Mouse (Mus musculus): ENCODE measurements around the gene Lypla2.
A peak's percentile ranks its signal among the peaks of the same experiment; 100 is the strongest.

Lypla2 gene

GRCm38 (mm10) chr4:135920304-135921241, 51.9 kb downstream of the Lypla2 start, which contains the start of gene Fuca1:
TSS of gene Fuca1 (plus strand) at chr4:135920735.
- peak; percentile 95 for DNase-seq (ENCODE audit: low spot score)

- no peak for DNase-seq (ENCODE audit: low spot score)
Observed at GRCm38 (mm10) chr4:135919280-135919639, 53.2 kb downstream of the Lypla2 start.

DNA sequence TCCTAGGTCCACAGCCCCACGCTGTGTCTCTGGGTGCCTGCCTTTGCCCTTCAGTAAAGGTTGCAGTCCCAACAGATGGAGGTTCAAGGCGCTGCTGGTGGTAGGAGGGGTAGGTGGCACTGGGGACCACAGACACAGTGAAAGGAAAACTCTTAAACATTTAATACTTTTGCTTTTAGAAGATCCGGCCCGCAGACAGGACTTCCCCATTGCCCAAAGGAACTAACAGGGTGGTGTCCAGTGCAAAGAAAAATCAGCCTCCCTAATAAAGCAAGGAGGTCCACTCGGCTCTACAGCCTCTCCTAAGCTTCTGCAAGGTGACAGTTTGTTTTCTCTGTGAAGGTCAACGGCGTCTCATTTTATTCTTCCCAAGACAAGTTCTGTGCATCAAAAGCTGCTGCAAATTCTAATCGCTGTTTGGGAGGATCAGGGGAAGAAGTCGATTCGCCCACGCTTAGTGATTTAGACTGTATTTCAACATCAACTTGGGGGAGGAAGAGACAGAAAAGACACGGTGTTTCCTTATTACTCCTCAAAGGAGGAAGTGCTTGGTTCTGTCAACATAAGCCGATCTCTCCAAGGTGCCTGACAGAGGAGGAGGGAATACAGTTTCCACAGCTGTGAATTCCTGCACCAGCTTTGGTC, 53.7 kb downstream of the Lypla2 start:
- DNase-seq (ENCODE audit: low spot score) = no peak
